Mouse (Mus musculus) lung, adult 2 months (tissue): Measurements from ENCODE around the gene Shroom1. TPM values are rescaled to one million over a fixed set of nuclear protein-coding genes. Genes with fewer than 3 reads are reported as not detected.
"Not testable (repeated sequence)": the region's sequence is repeated elsewhere in the genome, so short reads cannot be mapped to it uniquely, and the experiment has no call there.

Experiments
- DNase-seq: peaks from one replicate; pipeline ENCODE4 v3.0.0; 2022
- H3K4me1 ChIP-seq: fragments of 200-500 bp; 2 replicates; pipeline ENCODE4 v1.6.1; 2011; ENCODE audit warnings: low read length; ENCODE audit not compliant: control insufficient read depth, insufficient read depth
- H3K4me3 ChIP-seq: fragments of 200-500 bp; replicated peaks from 2 replicates; pipeline ENCODE3; 2011; ENCODE audit warnings: low read depth, mild to moderate bottlenecking, control low read depth, low read length; ENCODE audit errors: extremely low read depth
- CTCF ChIP-seq: fragments of 200-500 bp; IDR thresholded peaks from 2 replicates; pipeline ENCODE4 v1.5.1; 2011; ENCODE audit warnings: mild to moderate bottlenecking, low read length, control low read depth; ENCODE audit not compliant: insufficient read depth
- POLR2A ChIP-seq: fragments of 200-500 bp; IDR thresholded peaks from 2 replicates; pipeline ENCODE4 v1.6.1; 2011; ENCODE audit warnings: low read depth, mild to moderate bottlenecking, control low read depth, low read length, borderline replicate concordance; ENCODE audit errors: extremely low read depth
- WGBS: fragments of 180-500 bp; shearing (Covaris S2); methylation state at CpG from one replicate; pipeline ENCODE4 v1.1.7; 2018; 5-methylcytosine and 5-hydroxymethylcytosine counted together
- polyA plus RNA-seq: library from polyadenylated mRNA; depleted of rRNA; stranded (reverse); fragments of >200 nt; gene quantifications from 2 replicates; pipeline ENCODE4 v1.2.3, GENCODE M21; 2012; rRNA removed

Gene Shroom1
- polyA plus RNA-seq, result 3.0 and 3.2 TPM in 2 replicates

GRCm38 (mm10) chr11:53456474-53457371, at the start of gene Shroom1, which contains the start of gene Gm10447:
Shroom1 (plus strand) TSS chr11:53457205.
Gm10447 (minus strand) TSS chr11:53457110.
- Histone ChIP-seq H3K4me1 (peaks cover 2% of the 10 kb centered on the region; the same call in 1 of the 2 replicates), H3K4me3 (peak within 1 kb of the TSS; percentile 91)
- peak; percentile 66 for DNase-seq
- TF ChIP-seq POLR2A (peak; percentile 25; the same call in 1 of the 2 replicates), CTCF (peak; percentile 22; the same call in 1 of the 2 replicates)
- 5% methylated on average over 42 of the region's 42 CpGs for WGBS

- Histone ChIP-seq H3K4me1 (no peaks in the 10 kb centered on the region), H3K4me3 (no peak overlapping the region)
- TF ChIP-seq CTCF (0 out of 2 replicates have a peak, but pooled peaks have one; percentile 15), POLR2A (no peak)
- DNase-seq, result no peak
Measured at GRCm38 (mm10) chr11:53411738-53412137, 45.3 kb upstream of the Shroom1 start.

GRCm38 (mm10) chr11:53413871-53414270, 43.1 kb upstream of the Shroom1 start:
- H3K4me3 ChIP-seq, result no peak overlapping the region
- WGBS, result 73% methylated on average over 4 of the region's 4 CpGs
- H3K4me1 ChIP-seq, result no peaks in the 10 kb centered on the region
- TF ChIP-seq CTCF (no peak), POLR2A (no peak)
- DNase-seq, result no peak

- H3K4me3 ChIP-seq, result no peak overlapping the region
- no peaks in the 10 kb centered on the region for H3K4me1 ChIP-seq
- no peak for DNase-seq
- TF ChIP-seq CTCF (no peak), POLR2A (no peak)
Measured at GRCm38 (mm10) chr11:53418048-53418447, 39.0 kb upstream of the Shroom1 start.

- no peak for TF ChIP-seq POLR2A
- TF ChIP-seq CTCF, result no peak
- 70% methylated on average over 4 of the region's 4 CpGs for WGBS
- H3K4me3 ChIP-seq, result no peak within 1 kb of the TSS
- no peak for DNase-seq
- H3K4me1 ChIP-seq, result no peaks in the 10 kb centered on the region
Measured at GRCm38 (mm10) chr11:53423036-53423435, 34.0 kb upstream of the Shroom1 start, which contains the start of gene Leap2. Leap2 (minus strand) TSS chr11:53423170.

GRCm38 (mm10) chr11:53424826-53425225, 32.2 kb upstream of the Shroom1 start:
- no peak for DNase-seq
- WGBS, result 44% methylated on average over 2 of the region's 2 CpGs
- Histone ChIP-seq H3K4me1 (peaks cover 3% of the 10 kb centered on the region), H3K4me3 (no peak overlapping the region)
- no peak for TF ChIP-seq POLR2A
- no peak for TF ChIP-seq CTCF

- TF ChIP-seq POLR2A (no peak), CTCF (no peak)
- 47% methylated on average over 3 of the region's 3 CpGs for WGBS
- H3K4me1 ChIP-seq, result peaks cover 3% of the 10 kb centered on the region
- no peak overlapping the region for H3K4me3 ChIP-seq
- no peak for DNase-seq
Measured at GRCm38 (mm10) chr11:53425251-53425650, 31.8 kb upstream of the Shroom1 start.

GRCm38 (mm10) chr11:53425711-53426255, 31.2 kb upstream of the Shroom1 start:
- H3K4me3 ChIP-seq, result no peak overlapping the region
- 79% methylated on average over 6 of the region's 6 CpGs for WGBS
- DNase-seq, result no peak
- TF ChIP-seq POLR2A (no peak), CTCF (no peak)
- H3K4me1 ChIP-seq, result peaks cover 3% of the 10 kb centered on the region

GRCm38 (mm10) chr11:53426914-53427313, 30.1 kb upstream of the Shroom1 start:
- not testable (repeated sequence) for H3K4me1 ChIP-seq, DNase-seq, H3K4me3 ChIP-seq
- 82% methylated on average over 3 of the region's 3 CpGs for WGBS

- 91% methylated on average over 3 of the region's 3 CpGs for WGBS
- Histone ChIP-seq H3K4me1 (peaks cover 3% of the 10 kb centered on the region), H3K4me3 (no peak overlapping the region)
- no peak for DNase-seq
- TF ChIP-seq CTCF, result no peak
- no peak for TF ChIP-seq POLR2A
Measured at GRCm38 (mm10) chr11:53427993-53428715, 28.9 kb upstream of the Shroom1 start.
